8 mouse cellular contexts compared by ENCODE assay signal in genomic region chr4:126150297-126150948, GRCm38 (mm10). TPM values are rescaled to one million over a fixed set of nuclear protein-coding genes. Genes with fewer than 3 reads are reported as not detected.
DNase-seq lines count a peak whose midpoint lies in the region; ATAC-seq and TF ChIP-seq lines count a peak whose summit lies in the region.

No protein-coding gene starts in this region.

- H3K4me1 ChIP-seq in forebrain, postnatal 0 days (ENCODE audit: insufficient read depth) = peaks cover 2% of the 10 kb centered on the region; the same call in 1 of the 2 replicates
- H3K4me1 ChIP-seq in liver, embryonic 13.5 days (replicated peaks) = peaks cover 39% of the 10 kb centered on the region

- H3K27ac ChIP-seq in forebrain, postnatal 0 days (ENCODE audit: low read depth, low read length) = no peak overlapping the region
- H3K27ac ChIP-seq in liver, embryonic 13.5 days = peak overlapping the region; percentile 67; the same call in 1 of the 2 replicates

- H3K4me2 ChIP-seq in forebrain, postnatal 0 days (ENCODE audit: low read depth) = no peak overlapping the region
- H3K4me2 ChIP-seq in liver, embryonic 13.5 days = peak overlapping the region; percentile 67

- ATAC-seq in forebrain, postnatal 0 days = 0 out of 2 replicates have a peak, but pooled peaks have one; percentile 21
- ATAC-seq in liver, embryonic 13.5 days (ENCODE audit: low read depth) = 0 out of 2 replicates have a peak, but pooled peaks have one; percentile 15
- ATAC-seq in cerebellum, adult (ENCODE audit: insufficient number of reproducible peaks, low FRiP score, low TSS enrichment) = no peak

- H3K9ac ChIP-seq in forebrain, postnatal 0 days = no peak overlapping the region
- H3K9ac ChIP-seq in liver, embryonic 13.5 days = no peak overlapping the region

- no peaks in the 10 kb centered on the region for H3K9me3 ChIP-seq in forebrain, postnatal 0 days (ENCODE audit: low read length)
- no peaks in the 10 kb centered on the region for H3K9me3 ChIP-seq in liver, embryonic 13.5 days (replicated peaks)

- no peak overlapping the region for H3K4me3 ChIP-seq in forebrain, postnatal 0 days (ENCODE audit: low read depth, low read length)
- H3K4me3 ChIP-seq in liver, embryonic 13.5 days (replicated peaks) = no peak overlapping the region

- TF ChIP-seq CTCF in forebrain, postnatal 0 days (IDR thresholded peaks at IDR 0.05; ENCODE audit: low read depth) = no peak

- no peaks in the 10 kb centered on the region for H3K36me3 ChIP-seq in forebrain, postnatal 0 days (ENCODE audit: insufficient read depth)
- no peaks in the 10 kb centered on the region for H3K36me3 ChIP-seq in liver, embryonic 13.5 days

- DNase-seq in retina, embryonic 14.5 days (ENCODE audit: low spot score) = peak; percentile 12
- no peak for DNase-seq in retina, postnatal 1 day
- DNase-seq in forebrain, postnatal 0 days = no peak
- DNase-seq in hindlimb bud, embryonic 11.5 days (ENCODE audit: extremely low spot score, low read depth, low spot score) = peak; percentile 99
- no peak for DNase-seq in liver, embryonic 13.5 days
- peak; percentile 54 for DNase-seq in ovary, postnatal 14 days (ENCODE audit: low spot score)
- DNase-seq in cerebellum, postnatal 14 days = no peak

- H3K27me3 ChIP-seq in forebrain, postnatal 0 days (ENCODE audit: insufficient read depth, low read length) = peaks cover 30% of the 10 kb centered on the region
- H3K27me3 ChIP-seq in liver, embryonic 13.5 days = peaks cover 50% of the 10 kb centered on the region

- 67% methylated on average over 16 of the region's 16 CpGs for WGBS in forebrain, postnatal 0 days
- 35% methylated on average over 16 of the region's 16 CpGs for WGBS in liver, embryonic 13.5 days (ENCODE audit: insufficient replicate concordance)

RNA-seq across cellular contexts. Expression of gene Eva1b, which starts 2.9 kb away (rescaled TPM):
- 12.9 and 14.4 TPM in 2 replicates for total RNA-seq in forebrain, postnatal 0 days (2014; rRNA removed)
- polyA plus RNA-seq in forebrain, postnatal 0 days (2015; fragmentation: Nextera tagmentation; extraction: Ambion mirVana) = 10.6 and 12.6 TPM in 2 replicates
- 11.8 and 13.3 TPM in 2 replicates for polyA plus RNA-seq in liver, embryonic 13.5 days (2015; fragmentation: Nextera tagmentation; extraction: Ambion mirVana)

RNA-seq across cellular contexts. Expression of gene Sh3d21, which starts 12.9 kb away (rescaled TPM):
- 1.0 and 2.1 TPM in 2 replicates for total RNA-seq in forebrain, postnatal 0 days (2014; rRNA removed)
- 1.4 and 1.7 TPM in 2 replicates for polyA plus RNA-seq in forebrain, postnatal 0 days (2015; fragmentation: Nextera tagmentation; extraction: Ambion mirVana)
- polyA plus RNA-seq in liver, embryonic 13.5 days (2015; fragmentation: Nextera tagmentation; extraction: Ambion mirVana) = 0.82 and 1.3 TPM in 2 replicates

RNA-seq across cellular contexts. Expression of gene Stk40, which starts 46.7 kb away (rescaled TPM):
- 11.7 and 19.6 TPM in 2 replicates for total RNA-seq in forebrain, postnatal 0 days (2014; rRNA removed)
- 13.3 and 14.9 TPM in 2 replicates for polyA plus RNA-seq in forebrain, postnatal 0 days (2015; fragmentation: Nextera tagmentation; extraction: Ambion mirVana)
- polyA plus RNA-seq in liver, embryonic 13.5 days (2015; fragmentation: Nextera tagmentation; extraction: Ambion mirVana) = 13.9 and 15.9 TPM in 2 replicates

RNA-seq across cellular contexts. Expression of gene Thrap3, which starts 52.1 kb away (rescaled TPM):
- 113 and 165 TPM in 2 replicates for total RNA-seq in forebrain, postnatal 0 days (2014; rRNA removed)
- polyA plus RNA-seq in forebrain, postnatal 0 days (2015; fragmentation: Nextera tagmentation; extraction: Ambion mirVana) = 92.4 and 111 TPM in 2 replicates
- polyA plus RNA-seq in liver, embryonic 13.5 days (2015; fragmentation: Nextera tagmentation; extraction: Ambion mirVana) = 98.1 and 121 TPM in 2 replicates

RNA-seq across cellular contexts. Expression of gene Lsm10, which starts 54.0 kb away (rescaled TPM):
- total RNA-seq in forebrain, postnatal 0 days (2014; rRNA removed) = 36.1 and 37.1 TPM in 2 replicates
- polyA plus RNA-seq in forebrain, postnatal 0 days (2015; fragmentation: Nextera tagmentation; extraction: Ambion mirVana) = 54.5 and 59.5 TPM in 2 replicates
- polyA plus RNA-seq in liver, embryonic 13.5 days (2015; fragmentation: Nextera tagmentation; extraction: Ambion mirVana) = 31.1 and 31.3 TPM in 2 replicates

Comparison
In these comparisons a context has a peak if more than half of its experiments do, and no peak if none do; other contexts are left out.
1. DNase-seq: peak in retina, embryonic 14.5 days (single experiment), hindlimb bud, embryonic 11.5 days (single experiment) and ovary, postnatal 14 days (single experiment); none in retina, postnatal 1 day (single experiment), forebrain, postnatal 0 days (single experiment), liver, embryonic 13.5 days (single experiment) and cerebellum, postnatal 14 days (0 of 2).